Mouse (Mus musculus) myocyte (in vitro differentiated cells): ENCODE measurements around the gene Dhx32.

Experiments
- E2F4 ChIP-seq: IDR thresholded peaks from one replicate; pipeline ENCODE4 v1.6.1; 2011; ENCODE audit warnings: mild to moderate bottlenecking, control low read depth, moderate library complexity; ENCODE audit not compliant: insufficient read depth
- MAX ChIP-seq: IDR thresholded peaks from one replicate; pipeline ENCODE4 v1.6.1; 2011; ENCODE audit warnings: low read depth, mild to moderate bottlenecking, control low read depth
- MYOD1 ChIP-seq, 3 experiments: IDR thresholded peaks; one replicate each; pipeline ENCODE4 v1.6.1; 2011; ENCODE audit warnings: control low read depth in 2 of 3, low read depth in 2 of 3, mild to moderate bottlenecking in 2 of 3, moderate library complexity in 1 of 3; ENCODE audit not compliant: insufficient read length in 2 of 3, control insufficient read depth in 1 of 3
- MYOG ChIP-seq, 3 experiments: IDR thresholded peaks; one replicate each; pipeline ENCODE4 v1.6.1; 2011; ENCODE audit warnings: control low read depth in 2 of 3, low read depth in 2 of 3, mild to moderate bottlenecking in 2 of 3; ENCODE audit not compliant: insufficient read length in 2 of 3, control insufficient read depth in 1 of 3, insufficient read depth in 1 of 3
- POLR2A ChIP-seq: IDR thresholded peaks from one replicate; pipeline ENCODE4 v1.6.1; 2011; ENCODE audit warnings: low read depth, mild to moderate bottlenecking, control low read depth, moderate library complexity; ENCODE audit not compliant: insufficient read length
- POLR2AphosphoS2 ChIP-seq: IDR thresholded peaks from one replicate; pipeline ENCODE4 v1.6.1; 2011; ENCODE audit warnings: low read depth, control low read depth; ENCODE audit not compliant: insufficient read length
- REST ChIP-seq: IDR thresholded peaks from one replicate; pipeline ENCODE4 v1.6.1; 2011; ENCODE audit warnings: mild to moderate bottlenecking, control low read depth, moderate library complexity; ENCODE audit not compliant: insufficient read depth, insufficient read length
- TCF12 ChIP-seq: IDR thresholded peaks from one replicate; pipeline ENCODE4 v1.6.1; 2011; ENCODE audit warnings: mild to moderate bottlenecking, control low read depth; ENCODE audit not compliant: poor library complexity, insufficient read depth, severe bottlenecking
- USF1 ChIP-seq: IDR thresholded peaks from one replicate; pipeline ENCODE4 v1.6.1; 2011; ENCODE audit warnings: low read depth, mild to moderate bottlenecking, control low read depth, moderate library complexity

DNA sequence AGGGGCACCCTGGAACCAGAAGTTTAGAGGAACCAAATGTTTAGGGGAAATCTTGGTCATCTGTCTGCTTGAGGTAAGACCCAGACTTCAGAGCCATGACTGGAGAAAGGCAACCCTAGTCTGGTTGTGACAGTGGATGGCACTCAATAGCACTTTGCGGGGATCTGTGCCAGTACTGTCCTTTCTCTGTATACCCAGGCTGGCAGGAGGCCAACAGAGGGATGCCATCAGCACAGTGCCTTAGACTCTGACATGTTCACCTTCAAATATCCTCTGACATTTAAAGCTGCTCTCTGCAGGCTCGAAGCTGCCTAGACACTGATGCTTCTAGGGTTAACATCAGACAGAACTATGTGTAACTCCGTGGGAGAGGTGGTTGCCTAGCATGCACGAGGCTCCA is 103.1 kb downstream of the Dhx32 start:
- TF ChIP-seq REST (no peak), USF1 (no peak), MAX (no peak), POLR2A (no peak), TCF12 (no peak), POLR2AphosphoS2 (no peak), E2F4 (no peak), MYOG (IDR thresholded peaks at IDR 0.05; ENCODE audit: control insufficient read depth in 1 of 3, insufficient read depth in 1 of 3, insufficient read length in 2 of 3, low read depth in 2 of 3) (no peak), MYOD1 (IDR thresholded peaks at IDR 0.05; ENCODE audit: control insufficient read depth in 1 of 3, insufficient read length in 2 of 3, low read depth in 2 of 3) (no peak)
